Mouse (Mus musculus): ENCODE measurements around the gene C1qtnf9. TPM values are rescaled to one million over a fixed set of nuclear protein-coding genes. Genes with fewer than 3 reads are reported as not detected.

The C1qtnf9 gene
- total RNA-seq, 1 experiment = 0.49 TPM

DNA sequence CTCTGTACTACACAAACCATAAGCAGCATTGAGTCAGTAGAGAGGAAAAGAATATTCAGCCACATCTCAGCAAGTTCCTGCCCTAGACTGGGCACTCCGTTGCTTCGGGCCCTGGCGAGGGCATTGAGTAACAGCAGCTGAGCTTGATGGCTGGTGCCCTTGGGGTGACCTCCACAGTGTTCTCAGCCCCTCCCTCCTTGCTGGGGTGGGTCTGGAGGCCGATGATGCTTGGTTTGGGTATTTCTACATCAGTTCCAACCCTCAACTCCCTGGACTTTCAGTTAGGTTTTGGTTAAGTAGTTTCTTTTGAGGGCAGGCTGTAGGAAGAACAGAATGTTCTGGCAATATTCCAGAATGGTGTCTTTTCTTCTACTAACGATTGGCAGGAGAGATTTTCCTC, 50.1 kb downstream of the C1qtnf9 start:
- no peak for DNase-seq (ENCODE audit: low read depth, low spot score)
- in situ Hi-C loops (cut with MboI; ENCODE audit: low sequenced_read_pairs in 2 of 2, unreplicated experiment in 2 of 2) = no loop called here

GRCm38 (mm10) chr14:60830096-60830495, 62.2 kb downstream of the C1qtnf9 start:
- H3K9me3 ChIP-seq (ENCODE audit: control insufficient read depth, insufficient read depth, low read depth, low read length) = no peaks in the 10 kb centered on the region
- TF ChIP-seq MAFK (IDR thresholded peaks at IDR 0.05; ENCODE audit: insufficient read depth, low read depth, low read length) (no peak), ZC3H11A (IDR thresholded peaks at IDR 0.05; ENCODE audit: borderline replicate concordance, low read depth, low read length) (no peak), ZNF384 (IDR thresholded peaks at IDR 0.05; ENCODE audit: low read depth, low read length) (no peak), CHD2 (IDR thresholded peaks at IDR 0.05; ENCODE audit: low read depth, low read length) (no peak), HCFC1 (IDR thresholded peaks at IDR 0.05; ENCODE audit: borderline replicate concordance, insufficient read depth, low read length) (no peak)
- no peak overlapping the region for H3K27ac ChIP-seq (ENCODE audit: insufficient read depth, low read depth, low read length, poor library complexity, severe bottlenecking)
- no peak overlapping the region for H3K4me3 ChIP-seq (ENCODE audit: insufficient read depth in 1 of 2, low read depth in 1 of 2, low read length in 2 of 2, poor library complexity in 1 of 2, severe bottlenecking in 1 of 2)
- H3K9ac ChIP-seq (ENCODE audit: insufficient read depth, low read depth, low read length, poor library complexity, severe bottlenecking) = no peak overlapping the region
- H3K36me3 ChIP-seq (ENCODE audit: control insufficient read depth, insufficient read depth, low read length, poor library complexity, severe bottlenecking) = peaks cover 2% of the 10 kb centered on the region
- H3K4me1 ChIP-seq (ENCODE audit: control insufficient read depth in 2 of 2, insufficient read depth in 2 of 2, low read length in 2 of 2, poor library complexity in 1 of 2) = no peaks in the 10 kb centered on the region
- in situ Hi-C loops (cut with MboI; ENCODE audit: low sequenced_read_pairs in 2 of 2, unreplicated experiment in 2 of 2) = no loop called here
- no peak for DNase-seq (ENCODE audit: low read depth, low spot score)

More for the DNA sequence above, 50.1 kb downstream of the C1qtnf9 start:
- Histone ChIP-seq H3K4me3 (ENCODE audit: insufficient read depth in 1 of 2, low read depth in 1 of 2, low read length in 2 of 2, poor library complexity in 1 of 2, severe bottlenecking in 1 of 2) (no peak overlapping the region), H3K9me3 (ENCODE audit: control insufficient read depth, insufficient read depth, low read depth, low read length) (no peaks in the 10 kb centered on the region), H3K36me3 (ENCODE audit: control insufficient read depth, insufficient read depth, low read length, poor library complexity, severe bottlenecking) (peaks cover 5% of the 10 kb centered on the region; the same call in 1 of the 2 replicates), H3K4me1 (ENCODE audit: control insufficient read depth in 2 of 2, insufficient read depth in 2 of 2, low read length in 2 of 2, poor library complexity in 1 of 2) (no peaks in the 10 kb centered on the region), H3K27ac (ENCODE audit: insufficient read depth, low read depth, low read length, poor library complexity, severe bottlenecking) (no peak overlapping the region), H3K9ac (ENCODE audit: insufficient read depth, low read depth, low read length, poor library complexity, severe bottlenecking) (no peak overlapping the region)
- TF ChIP-seq CHD2 (IDR thresholded peaks at IDR 0.05; ENCODE audit: low read depth, low read length) = no peak
- TF ChIP-seq ZC3H11A (IDR thresholded peaks at IDR 0.05; ENCODE audit: borderline replicate concordance, low read depth, low read length) = no peak
- TF ChIP-seq HCFC1 (IDR thresholded peaks at IDR 0.05; ENCODE audit: borderline replicate concordance, insufficient read depth, low read length) = no peak
- TF ChIP-seq MAFK (IDR thresholded peaks at IDR 0.05; ENCODE audit: insufficient read depth, low read depth, low read length) = no peak
- no peak for TF ChIP-seq ZNF384 (IDR thresholded peaks at IDR 0.05; ENCODE audit: low read depth, low read length)

Other genes starting within 250 kb of the C1qtnf9 start
- gene Spata13, start 134.1 kb upstream of the C1qtnf9 start, total RNA-seq (2012; rRNA removed) = 14.9 and 26.1 TPM in 2 replicates
- 7.9 and 17.3 TPM in 2 replicates for gene Mipep, start 16.4 kb downstream of the C1qtnf9 start, total RNA-seq (2012; rRNA removed)